Mouse (Mus musculus): ENCODE data around the gene Myh3. TPM values are rescaled to one million over a fixed set of nuclear protein-coding genes. Genes with fewer than 3 reads are reported as not detected.

The Myh3 gene
- polyA plus RNA-seq, 1 experiment from 2014 or later, result 5.1 TPM

DNA sequence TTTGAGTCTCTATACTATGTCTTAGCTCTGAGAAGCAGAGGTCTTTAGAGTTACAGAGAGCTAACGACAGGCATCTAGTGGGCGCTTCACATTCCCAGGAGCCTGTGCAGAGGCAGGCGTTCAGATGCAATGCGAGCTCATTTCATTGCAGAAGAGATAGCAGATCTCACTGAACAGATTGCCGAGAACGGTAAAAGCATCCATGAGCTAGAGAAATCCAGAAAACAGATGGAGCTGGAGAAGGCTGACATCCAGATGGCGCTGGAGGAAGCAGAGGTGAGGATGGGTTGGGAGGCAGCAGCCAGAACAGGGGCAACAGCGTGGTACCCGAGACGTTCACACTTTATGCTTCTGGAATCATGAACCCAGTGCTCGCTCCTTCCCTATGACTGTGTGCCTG, 20.3 kb downstream of the Myh3 start:
- 77% methylated on average over 11 of the region's 11 CpGs for WGBS
- H3K4me1 ChIP-seq (ENCODE audit: insufficient read depth, low read length), result no peaks in the 10 kb centered on the region
- H3K36me3 ChIP-seq (ENCODE audit: insufficient read depth, low read length), result no peaks in the 10 kb centered on the region
- H3K4me3 ChIP-seq (ENCODE audit: low read length), result no peak overlapping the region
- H3K9ac ChIP-seq (replicated peaks; ENCODE audit: low read length), result no peak overlapping the region
- no peak for ATAC-seq (ENCODE audit: low FRiP score, low TSS enrichment)
- no peak overlapping the region for H3K4me2 ChIP-seq (replicated peaks; ENCODE audit: low read depth, low read length)
- H3K9me3 ChIP-seq (ENCODE audit: low read length), result no peaks in the 10 kb centered on the region
- no peaks in the 10 kb centered on the region for H3K27me3 ChIP-seq (ENCODE audit: insufficient read depth, low read length)
- no peak overlapping the region for H3K27ac ChIP-seq (ENCODE audit: low read length)

DNA sequence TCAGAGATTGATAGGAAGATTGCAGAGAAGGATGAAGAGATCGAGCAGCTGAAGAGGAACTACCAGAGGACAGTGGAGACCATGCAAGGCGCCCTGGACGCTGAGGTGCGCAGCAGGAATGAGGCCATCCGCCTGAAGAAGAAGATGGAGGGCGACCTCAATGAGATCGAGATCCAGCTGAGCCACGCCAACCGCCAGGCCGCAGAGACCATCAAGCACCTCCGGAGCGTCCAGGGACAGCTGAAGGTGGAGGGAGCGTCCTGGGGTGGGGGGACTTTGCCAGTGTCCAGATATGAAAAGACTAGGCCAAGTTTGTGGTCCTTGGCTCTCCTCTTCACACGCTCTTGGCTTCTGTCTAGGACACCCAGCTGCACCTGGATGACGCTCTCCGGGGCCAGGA, 21.1 kb downstream of the Myh3 start:
- no peak for ATAC-seq (ENCODE audit: low FRiP score, low TSS enrichment)
- Histone ChIP-seq H3K9ac (replicated peaks; ENCODE audit: low read length) (no peak overlapping the region), H3K4me2 (replicated peaks; ENCODE audit: low read depth, low read length) (no peak overlapping the region), H3K9me3 (ENCODE audit: low read length) (no peaks in the 10 kb centered on the region), H3K27me3 (ENCODE audit: insufficient read depth, low read length) (no peaks in the 10 kb centered on the region), H3K4me1 (ENCODE audit: insufficient read depth, low read length) (no peaks in the 10 kb centered on the region), H3K27ac (ENCODE audit: low read length) (no peak overlapping the region), H3K36me3 (ENCODE audit: insufficient read depth, low read length) (no peaks in the 10 kb centered on the region), H3K4me3 (ENCODE audit: low read length) (no peak overlapping the region)
- 96% methylated on average over 16 of the region's 16 CpGs for WGBS

DNA sequence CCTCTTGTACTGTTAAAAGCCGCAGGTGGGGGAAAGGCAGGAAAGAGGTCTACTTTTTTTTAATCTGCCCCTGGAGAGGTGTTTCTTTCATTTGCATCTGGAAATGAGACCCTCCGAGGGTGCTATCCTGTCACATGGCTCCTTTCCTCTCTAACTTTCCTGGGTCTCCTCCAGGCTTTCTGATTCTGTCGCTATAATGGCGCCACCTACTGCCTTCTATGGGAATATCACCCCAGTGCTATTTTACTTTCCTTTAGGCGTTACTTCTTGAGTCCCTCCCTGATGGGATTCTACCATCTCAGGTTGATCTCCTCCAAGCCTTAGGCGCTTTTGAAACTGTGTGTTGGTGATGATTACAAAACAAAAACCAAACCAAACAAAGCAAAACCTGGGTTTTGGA, 22.1 kb downstream of the Myh3 start:
- WGBS, result 36% methylated on average over 6 of the region's 6 CpGs
- Histone ChIP-seq H3K9ac (replicated peaks; ENCODE audit: low read length) (no peak overlapping the region), H3K4me2 (replicated peaks; ENCODE audit: low read depth, low read length) (no peak overlapping the region), H3K27ac (ENCODE audit: low read length) (no peak overlapping the region), H3K36me3 (ENCODE audit: insufficient read depth, low read length) (no peaks in the 10 kb centered on the region), H3K9me3 (ENCODE audit: low read length) (no peaks in the 10 kb centered on the region), H3K4me3 (ENCODE audit: low read length) (no peak overlapping the region), H3K27me3 (ENCODE audit: insufficient read depth, low read length) (no peaks in the 10 kb centered on the region), H3K4me1 (ENCODE audit: insufficient read depth, low read length) (no peaks in the 10 kb centered on the region)
- no peak for ATAC-seq (ENCODE audit: low FRiP score, low TSS enrichment)

DNA sequence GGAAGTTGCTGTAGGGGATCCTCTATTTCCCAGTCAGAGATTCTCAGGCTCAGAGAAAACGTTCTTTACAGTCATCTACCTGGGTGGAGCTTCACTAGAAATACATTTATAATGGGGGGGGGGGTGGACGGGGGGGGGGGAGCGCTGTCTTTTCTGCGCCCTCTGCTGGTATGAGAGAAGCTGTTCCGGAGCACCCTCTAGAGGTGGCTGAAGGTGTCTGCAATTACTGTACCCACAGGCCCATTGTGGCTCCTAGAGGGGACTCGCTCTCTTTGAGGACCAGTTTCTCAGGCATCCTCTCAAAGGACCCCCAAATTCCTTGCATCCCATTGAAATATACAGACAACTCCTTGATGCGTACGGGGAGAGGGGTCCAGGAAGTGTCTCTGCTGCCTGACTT, 23.6 kb downstream of the Myh3 start:
- WGBS, result 28% methylated on average over 8 of the region's 8 CpGs
- no peaks in the 10 kb centered on the region for H3K36me3 ChIP-seq (ENCODE audit: insufficient read depth, low read length)
- no peak for ATAC-seq (ENCODE audit: low FRiP score, low TSS enrichment)
- H3K4me3 ChIP-seq (ENCODE audit: low read length), result no peak overlapping the region
- no peak overlapping the region for H3K9ac ChIP-seq (replicated peaks; ENCODE audit: low read length)
- H3K9me3 ChIP-seq (ENCODE audit: low read length), result no peaks in the 10 kb centered on the region
- H3K4me1 ChIP-seq (ENCODE audit: insufficient read depth, low read length), result no peaks in the 10 kb centered on the region
- H3K27ac ChIP-seq (ENCODE audit: low read length), result no peak overlapping the region
- no peaks in the 10 kb centered on the region for H3K27me3 ChIP-seq (ENCODE audit: insufficient read depth, low read length)
- no peak overlapping the region for H3K4me2 ChIP-seq (replicated peaks; ENCODE audit: low read depth, low read length)

DNA sequence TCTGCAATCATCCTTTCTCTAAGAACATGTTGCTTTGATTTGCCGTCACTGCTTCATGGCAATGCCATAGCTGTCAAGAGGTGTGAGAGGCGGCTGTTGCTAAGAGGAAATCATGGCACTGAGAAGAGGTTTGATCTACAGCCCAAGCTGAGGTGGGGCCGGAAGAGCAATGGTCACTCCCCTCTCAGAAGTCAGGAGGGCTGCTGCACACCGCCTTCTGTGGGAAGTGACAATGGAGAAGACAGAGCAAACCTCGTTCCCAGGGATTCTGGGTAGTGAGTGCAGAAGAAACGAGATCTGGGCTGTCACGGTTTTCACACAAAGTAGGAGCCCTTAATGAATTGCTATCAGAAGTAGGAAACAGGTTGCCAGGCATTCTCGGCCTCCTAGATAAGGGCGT, 25.2 kb downstream of the Myh3 start:
- no peak overlapping the region for H3K9ac ChIP-seq (replicated peaks; ENCODE audit: low read length)
- H3K36me3 ChIP-seq (ENCODE audit: insufficient read depth, low read length), result no peaks in the 10 kb centered on the region
- H3K27ac ChIP-seq (ENCODE audit: low read length), result no peak overlapping the region
- no peak overlapping the region for H3K4me2 ChIP-seq (replicated peaks; ENCODE audit: low read depth, low read length)
- H3K27me3 ChIP-seq (ENCODE audit: insufficient read depth, low read length), result no peaks in the 10 kb centered on the region
- no peaks in the 10 kb centered on the region for H3K4me1 ChIP-seq (ENCODE audit: insufficient read depth, low read length)
- ATAC-seq (ENCODE audit: low FRiP score, low TSS enrichment), result no peak
- H3K4me3 ChIP-seq (ENCODE audit: low read length), result no peak overlapping the region
- WGBS, result 80% methylated on average over 9 of the region's 9 CpGs
- H3K9me3 ChIP-seq (ENCODE audit: low read length), result no peaks in the 10 kb centered on the region

DNA sequence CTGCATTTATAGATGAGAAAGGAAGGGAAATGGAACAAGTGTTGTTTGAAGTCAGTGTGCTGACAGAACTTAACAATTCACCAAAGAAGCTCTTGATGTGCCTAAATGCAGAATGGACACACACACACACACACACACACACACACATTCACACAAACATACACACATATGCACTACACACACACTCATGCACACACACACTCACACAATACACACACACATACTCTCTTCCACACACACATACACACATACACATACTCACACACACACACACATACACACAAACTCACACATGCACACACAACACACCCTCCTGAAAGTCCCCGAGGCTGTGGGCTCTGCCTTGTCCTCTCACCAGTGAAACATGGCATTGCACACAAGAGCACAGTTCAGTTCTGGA, 26.1 kb downstream of the Myh3 start:
- H3K27me3 ChIP-seq (ENCODE audit: insufficient read depth, low read length), result no peaks in the 10 kb centered on the region
- H3K36me3 ChIP-seq (ENCODE audit: insufficient read depth, low read length), result no peaks in the 10 kb centered on the region
- no peak for ATAC-seq (ENCODE audit: low FRiP score, low TSS enrichment)
- H3K4me3 ChIP-seq (ENCODE audit: low read length), result no peak overlapping the region
- H3K9me3 ChIP-seq (ENCODE audit: low read length), result no peaks in the 10 kb centered on the region
- H3K4me1 ChIP-seq (ENCODE audit: insufficient read depth, low read length), result no peaks in the 10 kb centered on the region
- no peak overlapping the region for H3K27ac ChIP-seq (ENCODE audit: low read length)
- no peak overlapping the region for H3K4me2 ChIP-seq (replicated peaks; ENCODE audit: low read depth, low read length)
- H3K9ac ChIP-seq (replicated peaks; ENCODE audit: low read length), result no peak overlapping the region
- WGBS, result 63% methylated on average over 1 of the region's 1 CpGs

DNA sequence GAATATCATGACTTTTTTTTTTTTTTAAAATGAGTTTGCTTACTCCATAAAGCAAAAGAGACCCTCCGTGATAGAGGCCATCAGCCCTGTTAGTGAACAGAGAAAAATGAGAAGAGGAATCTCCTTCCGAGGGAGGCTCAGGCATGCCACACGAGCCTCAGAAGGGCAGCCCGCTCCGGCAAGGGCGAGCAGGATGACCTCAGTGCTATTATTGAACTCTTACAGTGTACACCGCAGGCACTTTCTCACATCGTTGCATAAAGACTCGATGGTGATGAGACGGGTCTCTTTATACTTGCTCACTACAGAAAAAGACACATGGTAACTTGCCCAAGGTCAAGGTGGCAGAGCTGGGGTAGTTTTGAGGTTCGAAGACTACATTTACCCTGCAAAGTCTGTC, 26.6 kb downstream of the Myh3 start:
- no peak overlapping the region for H3K27ac ChIP-seq (ENCODE audit: low read length)
- H3K9ac ChIP-seq (replicated peaks; ENCODE audit: low read length), result no peak overlapping the region
- H3K4me1 ChIP-seq (ENCODE audit: insufficient read depth, low read length), result no peaks in the 10 kb centered on the region
- H3K27me3 ChIP-seq (ENCODE audit: insufficient read depth, low read length), result no peaks in the 10 kb centered on the region
- 41% methylated on average over 11 of the region's 11 CpGs for WGBS
- no peak overlapping the region for H3K4me2 ChIP-seq (replicated peaks; ENCODE audit: low read depth, low read length)
- ATAC-seq (ENCODE audit: low FRiP score, low TSS enrichment), result no peak
- no peaks in the 10 kb centered on the region for H3K36me3 ChIP-seq (ENCODE audit: insufficient read depth, low read length)
- no peak overlapping the region for H3K4me3 ChIP-seq (ENCODE audit: low read length)
- no peaks in the 10 kb centered on the region for H3K9me3 ChIP-seq (ENCODE audit: low read length)

DNA sequence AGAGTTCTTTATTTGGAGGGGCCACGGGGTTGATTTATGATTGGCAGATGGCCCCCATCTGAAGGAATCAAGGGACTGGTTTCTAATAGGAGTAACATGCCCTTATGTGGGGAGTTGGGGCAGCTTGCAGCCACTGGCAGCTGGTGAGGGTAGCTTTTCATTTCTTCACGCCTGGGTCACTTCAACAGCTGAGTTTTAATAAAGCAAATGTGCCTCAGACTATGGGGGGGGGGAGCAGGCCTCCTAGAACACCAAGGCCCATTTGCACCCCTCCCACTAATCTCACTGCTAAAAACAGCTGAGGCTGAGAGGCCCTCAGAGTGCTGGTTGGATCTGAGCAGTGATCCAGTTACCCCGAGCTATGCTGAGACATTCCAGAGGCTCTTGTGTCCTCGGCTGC, 27.6 kb downstream of the Myh3 start:
- Histone ChIP-seq H3K4me1 (ENCODE audit: insufficient read depth, low read length) (no peaks in the 10 kb centered on the region), H3K27me3 (ENCODE audit: insufficient read depth, low read length) (no peaks in the 10 kb centered on the region), H3K9ac (replicated peaks; ENCODE audit: low read length) (no peak overlapping the region), H3K36me3 (ENCODE audit: insufficient read depth, low read length) (no peaks in the 10 kb centered on the region), H3K27ac (ENCODE audit: low read length) (no peak overlapping the region), H3K4me2 (replicated peaks; ENCODE audit: low read depth, low read length) (no peak overlapping the region), H3K9me3 (ENCODE audit: low read length) (no peaks in the 10 kb centered on the region), H3K4me3 (ENCODE audit: low read length) (no peak overlapping the region)
- ATAC-seq (ENCODE audit: low FRiP score, low TSS enrichment), result no peak
- WGBS, result 42% methylated on average over 4 of the region's 4 CpGs

DNA sequence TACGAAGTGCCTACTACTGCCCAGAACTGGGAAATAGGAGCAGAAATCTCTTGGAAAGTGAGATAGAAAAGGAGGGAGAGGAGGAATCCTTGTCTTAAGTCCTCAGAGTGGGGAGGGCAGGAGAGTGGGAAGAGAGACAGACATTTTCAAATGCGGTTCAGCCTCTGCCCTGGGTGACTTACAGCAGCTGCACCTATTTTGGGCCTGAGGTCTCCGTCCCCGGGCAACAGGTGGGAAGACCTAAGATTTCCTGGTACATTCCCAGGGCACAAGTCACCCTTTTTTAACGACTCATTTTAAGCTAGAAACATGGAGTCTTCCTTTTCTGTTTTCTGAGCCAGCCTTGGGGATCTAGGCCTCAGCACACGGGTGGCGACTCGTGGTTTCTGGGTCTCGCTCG, 28.9 kb downstream of the Myh3 start:
- no peak overlapping the region for H3K27ac ChIP-seq (ENCODE audit: low read length)
- H3K4me2 ChIP-seq (replicated peaks; ENCODE audit: low read depth, low read length), result no peak overlapping the region
- no peaks in the 10 kb centered on the region for H3K36me3 ChIP-seq (ENCODE audit: insufficient read depth, low read length)
- no peaks in the 10 kb centered on the region for H3K27me3 ChIP-seq (ENCODE audit: insufficient read depth, low read length)
- no peak overlapping the region for H3K9ac ChIP-seq (replicated peaks; ENCODE audit: low read length)
- no peaks in the 10 kb centered on the region for H3K9me3 ChIP-seq (ENCODE audit: low read length)
- no peak overlapping the region for H3K4me3 ChIP-seq (ENCODE audit: low read length)
- no peak for ATAC-seq (ENCODE audit: low FRiP score, low TSS enrichment)
- WGBS, result 77% methylated on average over 10 of the region's 10 CpGs
- H3K4me1 ChIP-seq (ENCODE audit: insufficient read depth, low read length), result no peaks in the 10 kb centered on the region

DNA sequence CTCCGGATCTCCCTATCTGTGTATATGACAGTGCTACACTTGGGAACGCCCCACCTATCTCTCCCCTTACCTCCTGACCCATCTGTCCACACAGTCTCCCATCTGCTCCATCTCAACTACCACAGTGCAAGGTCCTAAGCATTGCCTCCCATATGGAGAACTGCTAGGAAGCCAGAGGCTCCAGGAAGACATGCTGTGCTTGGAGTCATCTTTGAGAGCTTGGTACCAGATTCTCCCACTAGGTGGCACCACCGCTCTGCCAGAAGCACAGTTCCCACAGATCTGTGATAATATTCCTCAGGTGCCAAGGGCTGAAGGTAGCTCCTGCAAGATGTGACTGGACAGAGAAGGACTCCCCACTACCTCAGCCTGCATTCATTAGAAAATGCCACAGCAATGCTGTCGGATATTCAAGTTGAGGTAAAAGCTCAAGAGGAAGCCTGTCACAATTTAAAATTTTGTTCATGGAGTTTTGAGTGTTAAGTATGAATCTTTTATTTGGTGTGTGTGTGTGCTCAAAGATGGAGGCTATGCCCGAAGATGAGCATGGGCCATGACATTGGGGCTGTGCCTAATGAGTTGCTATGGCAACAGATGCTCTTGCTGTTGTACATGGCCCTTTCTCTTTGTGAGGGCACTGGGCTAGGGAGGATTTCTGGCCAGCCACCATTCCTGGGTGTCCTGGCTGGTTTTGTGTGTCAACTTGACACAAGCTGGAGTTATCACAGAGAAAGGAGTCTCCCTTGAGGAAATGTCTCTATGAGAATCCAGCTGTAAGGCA, 32.3 kb downstream of the Myh3 start:
- H3K27me3 ChIP-seq (ENCODE audit: insufficient read depth, low read length), result no peaks in the 10 kb centered on the region
- H3K4me3 ChIP-seq (ENCODE audit: low read length), result no peak overlapping the region
- H3K27ac ChIP-seq (ENCODE audit: low read length), result no peak overlapping the region
- no peak overlapping the region for H3K4me2 ChIP-seq (replicated peaks; ENCODE audit: low read depth, low read length)
- 30% methylated on average over 5 of the region's 5 CpGs for WGBS
- H3K9ac ChIP-seq (replicated peaks; ENCODE audit: low read length), result no peak overlapping the region
- H3K9me3 ChIP-seq (ENCODE audit: low read length), result no peaks in the 10 kb centered on the region
- H3K4me1 ChIP-seq (ENCODE audit: insufficient read depth, low read length), result no peaks in the 10 kb centered on the region
- ATAC-seq (ENCODE audit: low FRiP score, low TSS enrichment), result peak; percentile 70; the same call in 1 of the 2 replicates
- no peaks in the 10 kb centered on the region for H3K36me3 ChIP-seq (ENCODE audit: insufficient read depth, low read length)
